Mouse (Mus musculus) MEL-GATA-1-ER (cell line): ENCODE measurements around the gene Slc8a1.

Experiments
- DNase-seq: peaks from one replicate; pipeline ENCODE4 v3.0.0-alpha.2; 2012; ENCODE audit warnings: low read depth; ENCODE audit errors: extremely low read depth

Slc8a1 gene

DNA sequence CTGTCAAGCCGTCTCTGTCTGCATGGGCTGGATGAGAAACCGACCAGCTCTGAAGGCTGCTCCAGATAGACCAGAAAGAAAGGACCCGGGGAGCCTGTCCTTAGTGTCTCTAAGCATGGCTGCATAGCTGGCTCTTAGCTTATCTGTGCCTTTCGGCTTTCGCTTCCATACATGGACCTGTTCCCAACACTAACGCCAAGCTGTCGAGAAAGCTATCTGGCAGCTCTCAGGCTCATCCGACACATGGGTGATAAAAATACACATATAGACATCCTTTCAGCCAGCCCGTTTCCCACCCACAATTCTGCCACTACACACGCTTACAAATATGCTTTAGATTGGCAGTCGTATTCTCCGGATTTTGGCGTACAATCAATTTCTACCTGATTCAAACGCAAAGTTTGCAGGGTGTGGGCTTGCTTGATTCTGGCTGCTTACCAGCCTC lies at the start of gene Slc8a1:
Gene Slc8a1, minus strand, starts transcription at position 67 of the 445 bp plus-strand sequence.
- DNase-seq: no peak

DNA sequence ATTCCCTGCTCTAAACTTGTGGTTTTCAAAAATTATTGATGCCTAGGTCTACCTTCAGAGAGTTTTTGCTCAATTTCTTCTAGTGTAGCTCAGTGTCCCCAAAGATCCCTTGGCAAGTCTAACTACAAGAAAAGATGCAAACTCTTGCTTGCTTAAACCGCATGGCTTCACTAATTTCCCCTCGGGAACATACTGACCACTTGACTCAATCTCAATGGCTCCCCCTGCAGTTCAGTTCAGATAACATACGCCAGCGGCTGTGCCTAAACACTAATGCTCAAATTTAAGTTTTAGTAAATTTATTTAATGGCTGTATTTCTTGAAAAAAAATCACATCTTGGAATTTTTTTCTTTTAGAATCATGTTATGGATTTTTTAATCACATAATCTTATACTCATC lies 49.2 kb upstream of the Slc8a1 start:
- DNase-seq: peak; percentile 13

DNA sequence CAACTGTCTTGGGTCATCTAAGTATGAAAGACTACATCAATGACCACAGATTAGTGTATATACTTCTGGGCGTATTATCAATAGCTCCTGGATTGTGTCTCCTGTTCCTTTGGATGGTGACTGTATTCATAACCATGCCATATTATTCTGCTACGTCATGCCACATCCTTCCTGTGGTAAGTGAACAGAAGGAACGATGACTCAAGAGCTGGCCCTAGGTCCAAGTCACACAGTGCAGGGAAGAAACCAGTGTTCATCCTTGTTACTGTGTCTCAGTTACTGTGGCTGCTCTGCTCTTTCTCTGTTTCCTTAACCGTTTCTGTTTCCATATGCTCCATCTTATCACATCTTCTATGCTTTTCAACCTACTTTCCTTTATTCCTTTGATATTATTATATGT lies 44.1 kb upstream of the Slc8a1 start:
- DNase-seq: no peak

DNA sequence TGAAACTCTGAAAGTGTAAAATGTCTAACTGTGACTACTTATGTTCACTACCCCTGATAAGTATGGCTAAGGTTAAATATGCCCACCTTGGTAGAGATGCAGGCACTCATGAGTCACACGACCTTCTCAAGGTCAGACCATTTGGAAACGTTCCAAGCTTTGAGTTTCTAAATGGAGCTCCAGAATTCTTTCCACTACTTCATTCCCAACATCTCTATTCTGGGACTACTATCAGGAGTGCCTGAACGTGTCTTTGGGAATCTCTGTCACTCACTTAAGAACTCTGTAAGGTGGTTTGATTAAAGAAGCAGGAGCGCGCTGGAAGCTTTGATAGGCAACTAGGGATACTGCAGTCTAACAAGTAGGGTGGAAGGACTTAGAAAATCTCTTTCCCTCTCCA lies 43.3 kb upstream of the Slc8a1 start:
- DNase-seq: no peak

DNA sequence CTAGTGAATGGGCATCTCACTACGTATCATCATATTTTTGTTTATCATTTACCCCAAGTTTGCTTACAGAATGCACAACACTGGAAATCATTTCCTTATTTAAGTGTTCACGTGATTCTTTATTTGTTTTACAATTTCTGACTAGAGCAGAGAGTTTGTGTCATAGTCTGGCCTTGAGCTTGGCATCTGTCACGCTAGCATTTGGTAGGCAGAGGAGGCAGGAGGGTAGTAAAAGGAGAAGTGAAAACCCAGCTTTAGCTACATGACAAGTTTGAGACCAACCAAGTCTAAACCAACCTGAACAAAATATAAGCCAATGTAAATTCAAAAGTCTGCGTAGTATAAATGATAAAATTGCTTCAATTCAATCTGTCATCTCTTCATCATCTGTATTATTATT lies 41.7 kb upstream of the Slc8a1 start:
- DNase-seq: no peak

DNA sequence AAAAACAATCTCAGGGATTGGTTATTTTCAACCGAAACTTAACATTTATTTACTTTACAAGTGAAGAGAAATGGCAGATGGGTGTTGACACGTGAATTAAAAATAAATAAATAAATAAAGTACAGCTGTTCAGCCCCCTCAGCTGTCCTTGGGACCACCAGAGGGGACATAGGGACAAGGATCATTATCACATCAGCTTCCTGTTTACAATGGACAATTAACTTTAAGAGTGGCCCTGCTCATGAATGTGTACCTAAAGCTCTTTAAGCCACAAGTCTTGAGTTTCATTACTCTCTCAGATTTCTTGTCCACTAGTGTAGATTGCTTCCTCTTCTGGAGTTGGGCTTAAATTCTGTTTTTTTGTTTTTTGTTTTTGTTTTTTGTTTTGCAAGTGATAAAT lies 12.5 kb upstream of the Slc8a1 start:
- no peak for DNase-seq

DNA sequence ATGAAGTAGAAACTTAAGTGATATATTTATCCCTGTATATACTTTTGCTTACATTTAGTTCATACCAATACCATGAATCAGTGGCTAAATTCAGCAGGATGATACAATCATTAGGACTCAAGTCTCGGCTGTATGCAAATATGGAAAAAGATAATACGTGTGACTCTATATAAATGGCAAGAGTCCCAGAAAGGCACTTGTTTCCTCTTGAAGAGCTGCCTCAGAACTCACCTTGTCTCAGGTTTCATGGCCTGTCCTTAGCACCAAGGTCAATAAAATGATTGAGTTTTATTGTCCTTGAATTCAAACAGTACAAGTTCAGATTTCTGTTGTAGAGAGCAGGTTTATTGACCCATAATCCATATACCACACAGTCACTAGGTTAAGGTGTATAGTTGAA lies 4.9 kb upstream of the Slc8a1 start:
- no peak for DNase-seq

DNA sequence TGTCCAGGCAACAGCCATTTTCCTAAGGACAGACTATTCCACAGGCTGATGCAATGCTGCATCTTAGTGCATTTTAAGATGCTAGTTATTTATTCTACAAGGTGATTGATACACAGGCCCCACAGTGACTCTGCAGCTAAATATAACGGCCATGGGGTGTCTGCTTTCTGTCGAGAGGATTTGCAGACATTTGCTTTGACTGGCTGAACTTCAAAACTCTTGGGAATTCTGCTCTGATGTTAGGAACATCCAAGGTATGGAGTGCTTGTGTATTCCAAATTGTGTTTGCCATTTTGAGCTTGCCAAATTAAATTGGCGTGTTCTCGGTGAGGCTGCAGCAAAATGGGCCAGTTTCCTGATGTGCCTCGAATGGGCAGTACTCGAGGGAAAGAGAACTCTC lies 2.4 kb upstream of the Slc8a1 start:
- DNase-seq: no peak

DNA sequence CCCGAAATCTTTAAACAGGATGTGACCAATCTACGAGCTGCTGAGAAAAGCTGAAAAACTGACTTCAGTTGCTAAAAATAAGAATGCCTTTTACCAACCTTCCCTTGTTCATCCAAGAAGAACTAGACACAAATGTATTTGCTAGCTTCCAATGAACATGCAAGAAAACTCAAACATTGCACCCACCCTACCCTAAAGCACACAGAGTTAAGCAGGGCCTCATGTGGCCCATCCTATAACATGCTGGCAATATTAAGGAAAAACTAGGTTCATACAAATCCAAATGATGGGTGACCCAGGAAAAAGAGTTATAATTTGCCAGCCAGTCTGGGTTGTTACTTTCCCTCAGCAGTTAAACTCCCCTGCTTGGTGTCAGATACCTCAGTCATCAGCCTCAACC lies 398 bp downstream of the Slc8a1 start:
- no peak for DNase-seq

DNA sequence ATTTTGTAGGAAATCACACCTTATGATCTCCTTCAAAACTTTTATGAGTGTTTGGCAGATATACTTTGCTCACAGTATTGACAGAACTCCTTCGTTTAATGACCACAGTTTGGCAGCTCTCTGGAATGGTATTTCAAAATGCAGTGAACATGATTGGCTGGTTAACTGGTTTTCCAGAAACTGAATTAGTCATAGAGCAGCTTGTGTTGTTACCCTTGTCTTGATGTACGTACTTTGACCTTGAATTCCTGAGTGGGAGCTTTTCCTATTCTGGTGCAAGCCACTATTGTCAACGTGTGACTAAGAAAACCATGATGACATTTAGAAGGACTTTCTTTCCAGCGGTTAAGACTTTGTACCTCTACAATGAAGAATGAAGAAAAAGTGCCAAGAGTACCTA lies 868 bp downstream of the Slc8a1 start:
- DNase-seq: no peak

DNA sequence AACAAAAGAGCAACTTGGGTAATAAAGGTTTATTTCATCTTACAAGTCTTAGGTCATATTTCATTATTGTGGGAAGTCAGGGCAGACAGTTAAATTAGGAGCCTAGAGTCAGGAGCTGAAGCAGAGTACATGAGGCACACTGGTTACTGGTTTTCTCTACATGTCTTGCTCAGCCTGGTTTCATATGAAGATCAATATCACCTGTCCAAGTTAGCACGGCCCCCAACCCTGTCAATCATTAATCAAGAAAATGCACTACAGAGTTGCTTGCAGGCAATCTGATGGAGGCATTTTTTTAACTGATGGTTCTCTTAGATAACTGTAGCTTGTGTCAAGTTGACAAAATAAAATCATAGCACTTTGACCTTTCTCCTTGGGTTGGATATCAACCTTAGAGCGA lies 2.6 kb downstream of the Slc8a1 start:
- DNase-seq: no peak

DNA sequence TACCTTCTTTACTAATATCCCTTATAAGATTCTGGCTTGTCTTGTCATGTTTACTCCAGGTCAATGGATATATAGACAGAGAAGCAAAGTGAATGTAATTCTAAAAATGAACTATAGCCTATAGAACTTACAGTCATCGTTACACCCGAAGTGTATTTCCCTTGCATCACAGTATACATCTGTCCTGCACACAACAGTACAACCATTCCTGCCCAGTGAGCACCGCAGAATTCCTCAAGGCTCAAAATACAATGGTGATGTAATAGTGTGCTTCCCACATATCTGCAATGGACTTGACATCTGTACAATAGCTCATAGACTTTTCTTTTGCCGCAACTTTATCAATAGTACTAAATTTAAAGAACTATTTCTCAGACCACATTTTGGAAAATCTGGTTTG lies 8.3 kb downstream of the Slc8a1 start:
- DNase-seq: no peak

DNA sequence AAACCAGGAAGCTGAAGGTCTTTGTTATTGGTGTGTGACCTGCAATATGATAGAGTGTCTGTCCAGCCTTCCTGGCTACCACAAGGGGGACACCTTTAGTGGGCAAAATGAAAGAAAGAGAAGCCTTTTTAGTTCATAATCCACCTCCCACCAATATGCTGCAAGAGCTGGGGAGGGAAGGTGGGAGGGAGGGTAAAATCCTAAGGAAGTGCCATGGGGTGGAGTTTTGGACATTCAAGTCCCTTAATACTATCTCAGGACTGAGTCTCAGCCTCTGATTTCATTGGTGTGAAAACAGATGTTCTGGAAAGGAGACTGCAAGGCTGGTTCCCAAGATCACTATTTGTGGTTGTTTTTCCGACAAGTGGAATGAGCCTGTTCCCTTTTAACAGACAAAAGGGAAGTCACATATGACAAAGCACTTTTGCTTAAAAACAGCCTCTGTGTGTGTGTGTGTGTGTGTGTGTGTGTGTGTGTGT lies 25.9 kb downstream of the Slc8a1 start:
- peak; percentile 80 for DNase-seq

DNA sequence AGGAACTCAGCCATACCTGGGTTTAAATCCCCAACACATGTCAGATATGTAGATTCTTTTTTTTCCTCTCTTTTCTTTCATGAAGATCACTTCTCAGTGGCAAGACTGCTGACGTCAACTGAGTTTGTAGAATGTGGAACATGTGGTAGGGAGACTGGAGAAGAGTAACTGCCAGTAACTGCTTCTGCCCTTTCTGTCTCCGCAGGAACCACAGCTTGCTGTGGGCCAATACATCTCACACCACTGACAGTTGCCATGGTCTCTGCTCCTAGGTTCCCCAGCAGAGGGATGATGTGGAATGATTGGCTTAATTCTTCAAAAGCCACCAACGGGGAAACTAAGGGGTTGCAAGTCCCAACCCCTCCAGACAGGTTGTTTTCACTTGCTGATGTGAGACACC lies 33.4 kb downstream of the Slc8a1 start:
- DNase-seq: no peak

DNA sequence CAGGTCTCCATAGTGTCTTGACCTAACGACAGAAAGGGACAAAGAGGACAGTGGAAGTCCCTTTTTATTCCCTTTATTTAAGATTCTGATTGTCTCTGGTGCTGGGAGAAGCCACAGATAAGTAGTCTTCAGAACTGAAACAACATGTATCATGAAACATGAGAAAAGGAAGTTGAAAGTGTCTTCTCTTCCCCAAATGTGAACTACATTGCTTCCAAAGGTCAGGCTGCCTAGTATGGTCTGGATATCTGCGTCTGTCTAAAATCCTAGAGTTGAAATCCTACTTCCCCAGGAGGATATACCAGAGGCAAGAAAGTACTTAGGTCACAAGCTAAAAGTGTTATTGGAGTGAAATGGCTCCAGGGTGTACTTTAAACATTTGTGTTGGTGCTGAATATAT lies 34.9 kb downstream of the Slc8a1 start:
- DNase-seq: no peak

DNA sequence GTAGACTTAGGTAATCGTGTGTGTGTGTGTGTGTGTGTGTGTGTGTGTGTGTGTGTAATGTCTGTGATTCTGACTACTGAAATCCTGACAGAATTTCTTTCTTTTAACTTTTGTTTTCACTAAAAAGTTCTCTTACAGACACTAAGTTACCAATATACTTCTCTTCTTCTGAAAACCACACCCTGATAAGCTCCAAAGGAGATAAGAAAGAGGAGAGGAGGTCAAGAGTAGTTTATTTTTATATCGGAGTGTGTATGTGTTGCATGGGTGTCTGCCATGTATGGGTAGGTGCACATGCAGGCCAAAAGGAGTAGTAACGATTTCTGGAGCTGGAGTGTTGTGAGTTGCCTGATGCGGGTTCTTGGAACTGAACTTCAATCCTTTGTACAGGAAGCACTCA lies 36.5 kb downstream of the Slc8a1 start:
- DNase-seq: no peak

DNA sequence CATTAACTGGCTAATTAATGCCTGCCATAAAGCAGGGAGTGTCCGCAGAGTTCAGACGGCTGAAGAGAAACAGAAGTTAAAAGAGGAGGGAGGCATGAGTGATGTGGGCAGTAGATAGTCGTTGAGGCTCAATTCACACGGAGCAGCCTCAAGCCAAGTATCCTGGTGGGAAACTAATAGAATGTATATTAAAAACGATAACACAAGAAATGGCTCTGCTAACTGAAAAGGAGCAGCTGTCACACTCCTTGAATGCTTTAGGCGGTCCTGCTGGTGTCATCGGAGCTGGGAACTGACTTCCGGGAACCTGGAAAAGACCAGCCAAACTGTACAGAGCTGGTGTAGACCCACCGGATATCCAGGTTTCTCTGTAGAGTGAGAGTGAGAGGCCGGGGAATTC lies 39.4 kb downstream of the Slc8a1 start:
- DNase-seq: no peak

DNA sequence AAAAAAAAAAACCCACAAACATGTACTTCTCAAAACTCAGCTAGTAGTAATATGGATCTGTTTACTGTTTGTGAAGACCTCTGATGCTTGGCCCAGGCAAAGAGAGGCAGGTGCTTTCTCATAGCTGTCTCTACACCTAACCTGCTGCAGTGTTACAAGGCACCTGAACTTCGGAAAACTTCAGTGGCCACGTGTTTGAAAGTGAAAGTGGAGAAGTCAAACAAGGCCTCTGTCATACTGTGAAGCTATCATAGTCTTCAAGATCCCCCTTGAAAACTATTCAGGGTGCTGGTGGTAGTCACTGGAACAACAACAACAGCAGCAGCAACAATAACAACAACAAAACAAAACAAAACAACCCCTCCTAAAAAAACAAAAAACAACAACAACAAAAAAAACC lies 40.5 kb downstream of the Slc8a1 start:
- no peak for DNase-seq

DNA sequence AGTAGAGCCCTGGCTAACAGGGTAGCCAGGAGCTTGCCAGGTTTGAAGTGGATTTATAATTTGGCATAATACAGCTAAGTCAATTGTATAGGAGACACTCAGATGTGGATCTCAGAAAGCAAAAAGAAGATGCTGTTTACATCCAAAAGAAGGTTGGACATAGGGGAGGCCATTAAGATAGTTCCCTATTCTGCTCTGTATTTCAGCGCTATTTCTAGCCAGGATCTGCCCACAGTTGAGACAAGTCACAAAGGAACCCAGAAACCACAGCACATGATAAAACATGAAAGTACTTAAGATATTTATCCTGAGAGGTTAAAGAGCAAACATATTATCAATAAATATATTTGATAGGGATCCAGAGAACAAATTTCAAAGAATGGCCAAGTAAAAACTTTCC lies 43.2 kb downstream of the Slc8a1 start:
- no peak for DNase-seq

DNA sequence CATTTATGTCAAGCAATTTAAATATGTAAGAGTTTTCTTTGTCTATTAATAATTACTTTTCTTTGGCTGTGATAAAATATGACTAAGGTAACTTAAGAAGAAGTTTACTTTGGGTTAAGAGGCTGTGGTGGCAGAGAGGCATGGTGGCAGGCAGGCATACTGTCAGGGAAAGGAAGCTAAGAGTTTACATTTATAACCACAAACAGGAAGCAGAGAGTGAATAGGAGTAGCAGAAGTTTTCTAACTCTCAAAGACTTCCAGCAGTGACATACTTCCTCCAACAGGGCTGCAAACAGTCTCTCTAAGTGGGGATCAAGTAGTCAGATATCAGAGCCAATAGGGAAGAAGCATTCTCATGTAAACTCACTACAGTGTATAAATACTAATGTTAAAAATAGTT lies 58.6 kb downstream of the Slc8a1 start:
- DNase-seq: no peak

DNA sequence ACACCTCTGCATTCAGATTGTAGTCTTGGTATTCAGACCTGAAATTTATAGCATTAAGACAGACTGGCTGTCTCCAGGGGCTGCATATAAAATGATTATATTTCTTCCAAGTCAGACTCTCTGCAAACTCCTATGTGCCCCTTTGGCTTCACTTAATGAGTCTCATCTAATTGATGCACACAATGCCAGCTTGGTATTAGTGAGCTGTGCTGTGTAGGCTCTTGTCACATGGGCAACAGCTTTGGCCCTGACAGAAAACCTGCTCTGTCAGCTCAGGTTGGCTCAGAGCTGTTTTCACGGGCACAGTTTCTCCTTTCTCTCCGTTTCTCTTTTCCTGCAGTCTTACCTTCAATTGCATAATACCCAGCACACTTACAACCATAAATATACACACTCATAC lies 60.7 kb downstream of the Slc8a1 start:
- no peak for DNase-seq

DNA sequence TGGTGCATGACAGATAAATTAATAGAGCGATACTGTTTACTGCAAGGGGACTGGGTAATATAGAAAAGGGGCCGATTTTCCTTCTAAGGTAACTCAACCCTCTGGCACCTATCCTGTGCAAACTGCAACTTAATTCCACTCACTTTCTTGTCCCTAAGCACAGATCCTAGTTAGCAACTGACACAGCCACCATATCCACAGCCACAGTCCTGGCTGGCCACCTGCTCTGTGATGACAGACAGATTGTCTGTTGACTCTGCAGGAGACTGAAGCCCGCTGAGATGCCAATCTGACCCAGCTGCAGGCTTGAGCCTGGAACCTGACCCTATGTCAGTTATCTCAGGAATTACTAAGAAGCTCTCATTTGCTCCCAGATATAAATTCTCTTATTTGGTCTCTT lies 62.0 kb downstream of the Slc8a1 start:
- DNase-seq: no peak

DNA sequence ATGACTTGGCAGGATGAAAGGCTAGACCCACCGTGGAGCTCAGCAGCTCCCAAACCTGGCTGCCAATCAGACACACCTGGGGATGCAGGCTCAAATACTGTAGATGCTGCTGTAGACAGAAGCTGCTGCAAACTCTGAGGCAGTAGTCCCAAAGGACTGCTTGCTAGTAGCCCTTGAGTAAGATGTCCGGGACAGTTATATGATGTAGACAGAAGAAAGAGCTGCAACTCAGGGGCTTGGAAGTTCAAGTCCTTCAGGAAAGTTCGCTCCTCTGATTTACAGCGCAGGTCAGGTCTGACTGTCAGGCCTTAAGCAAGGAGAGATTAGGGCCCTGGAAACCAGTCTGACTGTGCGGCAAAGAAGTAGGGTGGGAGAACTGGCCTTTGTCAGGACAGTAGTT lies 66.9 kb downstream of the Slc8a1 start:
- no peak for DNase-seq
